Mouse (Mus musculus) thymus, postnatal 4 days (tissue): Measurements from ENCODE around the gene Ap4b1.
A peak's percentile ranks its signal among the peaks of the same experiment; 100 is the strongest.

Source experiments
- DNase-seq: peaks from one replicate; pipeline ENCODE4 v3.0.0; 2021

Ap4b1 gene

DNA sequence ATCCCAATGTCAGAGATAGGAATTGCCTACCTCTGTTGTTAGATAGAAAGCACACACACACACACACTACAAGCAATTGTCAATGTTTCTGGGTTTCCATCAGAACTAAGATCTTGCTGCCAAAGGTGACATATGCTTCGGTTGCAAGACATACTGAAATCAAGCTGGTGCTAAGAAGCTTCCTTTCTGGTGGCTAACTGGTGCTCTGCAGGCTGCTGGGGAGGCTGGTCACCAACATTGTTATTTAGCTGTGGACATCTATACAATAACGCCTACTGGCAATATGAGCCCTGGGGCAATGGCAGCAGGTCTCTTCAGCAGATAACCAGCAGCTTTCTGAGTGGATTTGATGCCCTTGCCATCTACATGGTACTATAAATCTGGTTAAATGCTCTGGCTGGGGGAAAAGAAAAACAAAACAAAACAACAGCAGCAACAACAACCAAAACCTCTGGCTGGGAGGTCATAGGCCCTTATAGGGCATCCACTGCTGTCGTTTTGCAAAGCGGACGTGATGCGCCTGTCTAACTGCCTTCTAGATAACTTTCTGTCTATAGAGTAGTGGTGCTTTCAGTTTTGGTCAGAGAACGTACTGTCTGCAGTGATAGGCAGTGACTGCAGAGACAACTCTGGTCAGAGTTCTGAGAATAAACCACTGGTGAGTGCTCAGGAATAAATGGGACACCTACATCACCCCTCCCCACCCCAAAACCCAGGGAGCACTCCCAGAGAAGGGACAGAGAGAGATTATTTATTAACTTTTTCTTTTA is 47.9 kb downstream of the Ap4b1 start:
- DNase-seq = no peak

DNA sequence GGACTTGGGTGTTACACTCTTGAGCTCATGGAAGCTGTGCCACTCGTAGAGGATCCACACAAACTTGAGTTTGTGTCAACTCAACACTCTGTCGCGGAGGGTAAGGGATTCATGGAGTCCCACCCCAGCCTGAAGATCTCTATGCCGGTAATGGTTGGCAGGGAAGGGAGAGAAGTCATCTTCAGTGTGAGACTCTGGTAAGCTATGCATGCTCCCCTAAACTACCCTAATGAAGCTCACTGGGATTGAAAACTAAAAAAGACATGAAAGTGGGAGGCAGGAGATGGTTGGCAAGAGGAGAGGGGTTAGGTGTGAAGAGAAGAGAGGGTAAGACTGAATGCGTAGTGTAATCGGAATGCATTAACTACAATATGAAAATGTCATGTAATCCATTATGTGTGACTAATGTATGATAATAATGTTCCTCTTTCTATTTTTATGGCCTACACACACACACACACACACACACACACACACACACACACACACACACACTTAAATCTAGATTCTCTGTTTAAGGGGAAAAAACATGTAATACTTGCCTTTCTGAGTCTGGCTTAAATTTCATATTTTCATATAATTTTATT is 48.8 kb downstream of the Ap4b1 start:
- DNase-seq = no peak

DNA sequence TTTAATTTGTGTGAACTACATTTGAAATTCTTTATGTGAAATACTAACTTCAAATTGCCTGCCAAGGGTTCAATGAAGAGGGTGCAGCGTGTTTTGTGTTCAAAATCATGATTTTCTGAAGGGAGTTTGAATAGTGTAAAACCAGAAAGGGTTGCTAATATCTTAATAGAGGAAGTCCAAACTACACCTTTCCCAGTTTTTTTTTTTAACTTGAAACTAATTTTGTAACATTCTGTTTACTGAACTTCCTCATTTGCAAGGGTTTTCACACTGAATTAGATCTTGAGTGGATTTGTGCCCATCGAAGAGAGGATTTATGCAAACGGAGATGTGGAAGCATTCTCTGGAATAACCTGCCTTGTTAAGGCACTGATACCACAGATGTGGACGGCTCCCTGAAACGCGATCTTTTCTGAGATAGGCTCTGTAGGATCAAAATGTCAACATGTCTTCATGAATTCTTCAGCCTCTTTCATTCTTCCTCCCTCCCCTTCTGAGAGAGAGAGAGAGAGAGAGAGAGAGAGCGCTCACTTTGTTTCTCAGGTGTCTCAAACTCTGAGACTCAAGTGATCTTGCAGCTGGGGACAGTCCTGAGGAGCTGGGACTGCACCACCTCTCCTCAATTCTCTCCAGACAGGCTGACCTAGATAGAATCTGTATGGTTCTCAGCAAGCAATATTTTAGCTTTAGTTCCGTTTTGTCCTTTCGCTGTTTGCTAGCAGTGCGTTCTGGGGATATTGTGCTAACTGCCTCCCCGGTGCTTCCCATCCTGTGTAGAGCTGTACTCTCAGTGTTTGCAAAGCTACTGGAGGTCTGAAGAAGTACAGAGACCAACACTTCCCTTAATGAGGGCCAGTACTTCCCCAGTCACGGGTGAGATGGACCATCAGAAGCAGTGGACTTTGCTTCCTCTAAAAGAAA is 49.8 kb downstream of the Ap4b1 start, which contains the start of gene Ptpn22:
Gene Ptpn22, plus strand, starts transcription at position 915 of the 921 bp plus-strand sequence.
- DNase-seq = peak; percentile 63

DNA sequence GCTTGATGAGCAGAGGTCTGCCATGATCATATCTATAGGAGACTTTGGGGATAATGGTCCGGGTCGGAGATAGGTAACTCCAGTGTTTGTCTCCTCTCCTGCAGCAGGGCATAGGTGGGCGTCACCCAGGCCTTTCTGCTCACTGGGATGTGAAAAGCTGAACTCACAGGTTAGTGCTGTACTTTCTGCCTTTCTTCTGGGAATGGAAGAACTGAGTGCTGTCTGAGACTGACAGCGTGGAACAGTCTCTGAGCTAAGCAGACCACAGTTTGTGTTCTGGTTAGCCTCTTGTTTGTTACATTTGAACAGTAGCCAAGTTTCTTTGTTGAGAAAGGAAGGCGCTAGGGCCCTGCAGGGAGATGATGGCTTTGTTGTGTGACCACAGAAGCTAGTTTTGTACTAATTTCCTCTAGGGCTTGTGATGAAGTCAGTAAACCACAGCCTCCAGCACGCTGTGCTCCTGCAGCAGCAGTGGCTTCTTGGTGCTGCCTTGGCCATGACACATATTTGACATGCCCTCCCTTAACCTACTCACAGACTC is 50.6 kb downstream of the Ap4b1 start:
- DNase-seq = peak; percentile 77

DNA sequence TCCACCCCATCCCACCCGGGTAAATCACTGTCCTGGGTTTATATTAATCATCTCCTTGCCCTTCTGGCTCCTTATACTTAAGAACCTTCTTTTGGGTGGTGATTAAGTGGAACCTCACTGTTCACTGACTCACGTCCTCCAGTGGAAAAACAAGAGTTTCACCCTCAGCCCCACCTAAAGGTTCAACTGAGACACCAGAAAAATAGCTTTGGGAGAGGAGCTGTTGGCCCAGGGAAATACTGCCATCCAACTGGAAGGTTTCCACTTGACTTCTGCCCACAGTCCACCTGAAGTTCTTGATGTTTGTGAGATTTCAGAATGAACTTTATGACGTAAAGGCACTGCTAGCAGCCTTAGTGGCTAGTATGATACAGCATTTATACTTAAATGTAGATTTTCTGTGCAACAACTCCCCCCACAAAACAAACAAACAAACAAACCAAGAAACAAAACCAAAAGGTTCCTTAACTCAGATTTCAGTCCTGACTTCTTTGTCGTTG is 53.5 kb downstream of the Ap4b1 start:
- DNase-seq = no peak

DNA sequence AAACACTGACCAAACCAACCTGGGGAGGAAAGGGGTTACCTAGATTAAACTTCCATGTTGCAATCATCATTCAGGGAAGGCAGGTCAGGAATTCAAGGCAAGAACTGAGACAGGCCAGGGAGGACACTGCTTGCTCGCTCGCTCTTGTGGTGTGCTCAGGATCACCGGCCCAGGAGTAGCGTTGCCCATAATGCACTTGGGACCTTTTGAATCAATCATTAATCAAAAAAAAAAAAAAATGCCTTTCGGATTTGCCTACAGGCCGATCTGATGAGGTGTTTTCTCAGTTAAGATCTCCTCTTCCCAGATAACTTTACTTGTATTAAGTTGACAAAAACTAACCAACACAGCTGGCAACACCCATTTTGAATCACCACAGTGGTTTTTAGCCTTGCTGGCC is 54.9 kb downstream of the Ap4b1 start:
- DNase-seq = no peak

DNA sequence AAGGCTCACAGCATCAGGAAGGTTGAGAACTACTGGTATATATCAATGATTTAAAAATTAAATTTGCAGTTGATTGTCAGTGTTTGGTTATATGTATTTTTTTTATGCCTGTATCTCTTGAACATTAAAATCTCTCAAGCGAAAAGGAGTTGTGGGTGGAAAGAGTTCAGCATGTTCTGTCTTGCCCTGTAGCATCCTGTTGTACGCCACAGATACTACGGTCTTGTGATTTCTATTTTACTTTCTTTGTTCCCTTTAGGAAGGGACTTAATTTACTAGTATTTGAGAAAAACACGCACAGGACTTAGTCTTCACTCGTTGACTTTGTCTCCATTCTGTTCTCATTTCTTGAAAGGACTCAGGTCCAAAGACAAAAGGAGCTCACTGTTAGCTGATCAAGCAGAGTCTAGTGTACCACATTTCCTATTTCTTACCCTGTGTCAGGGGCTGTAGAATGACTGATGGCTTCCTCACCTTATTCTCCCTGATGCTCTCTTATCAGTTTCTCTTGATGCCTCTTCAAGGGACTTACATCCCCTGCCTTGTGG is 58.2 kb downstream of the Ap4b1 start:
- no peak for DNase-seq

DNA sequence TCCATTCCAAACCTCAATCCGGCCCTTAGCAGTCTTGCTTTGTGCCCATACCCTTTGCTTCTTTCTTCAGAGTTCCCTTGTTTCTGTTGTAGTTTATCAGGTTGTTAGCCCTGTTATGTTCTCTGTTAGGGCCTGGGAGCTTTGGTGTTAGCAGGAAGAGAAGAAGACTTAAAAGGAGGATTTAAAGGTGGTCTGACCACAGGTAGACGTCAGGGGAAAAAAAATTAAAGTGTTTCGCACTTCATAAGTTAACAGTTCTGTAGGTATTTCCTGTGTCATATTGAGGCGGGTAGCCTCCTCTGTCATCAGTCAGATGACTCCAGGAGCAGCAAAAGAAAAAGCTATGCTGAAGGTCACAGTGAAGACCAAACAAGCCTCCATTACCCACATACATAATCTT is 58.7 kb downstream of the Ap4b1 start:
- peak; percentile 8 for DNase-seq
